Mouse (Mus musculus): ENCODE data around the gene Phf21b. TPM values are rescaled to one million over a fixed set of nuclear protein-coding genes. Genes with fewer than 3 reads are reported as not detected.

Gene Phf21b
- polyA plus RNA-seq, 1 experiment from 2014 or later = 4.4 TPM

GRCm38 (mm10) chr15:84744308-84744707, 111.5 kb downstream of the Phf21b start:
- no peak overlapping the region for H3K9ac ChIP-seq (replicated peaks; ENCODE audit: low read length)
- 13% methylated on average over 2 of the region's 2 CpGs for WGBS

GRCm38 (mm10) chr15:84743347-84743746, 112.5 kb downstream of the Phf21b start:
- no peak overlapping the region for H3K4me3 ChIP-seq (ENCODE audit: low read depth, low read length)
- no peak overlapping the region for H3K9ac ChIP-seq (replicated peaks; ENCODE audit: low read length)
- no peak overlapping the region for H3K27ac ChIP-seq (replicated peaks; ENCODE audit: low read depth, low read length)
- no peaks in the 10 kb centered on the region for H3K9me3 ChIP-seq (replicated peaks; ENCODE audit: control insufficient read depth, low read length)
- H3K4me1 ChIP-seq (ENCODE audit: control insufficient read depth, insufficient read depth, low read length) = no peaks in the 10 kb centered on the region
- DNase-seq (ENCODE audit: low spot score) (no peak), ATAC-seq (replicated peaks; ENCODE audit: insufficient number of reproducible peaks, low FRiP score, low TSS enrichment, low read depth) (no peak)
- H3K4me2 ChIP-seq (ENCODE audit: low read depth, low read length) = no peak overlapping the region
- WGBS = 14% methylated on average over 3 of the region's 3 CpGs
- H3K27me3 ChIP-seq (ENCODE audit: control insufficient read depth, insufficient read depth, low read length) = no peaks in the 10 kb centered on the region
- H3K36me3 ChIP-seq (replicated peaks; ENCODE audit: control insufficient read depth, insufficient read depth, low read depth, low read length) = no peaks in the 10 kb centered on the region

More at GRCm38 (mm10) chr15:84744308-84744707, 111.5 kb downstream of the Phf21b start:
- ATAC-seq (replicated peaks; ENCODE audit: insufficient number of reproducible peaks, low FRiP score, low TSS enrichment, low read depth) (no peak), DNase-seq (ENCODE audit: low spot score) (no peak)
- no peak overlapping the region for H3K4me2 ChIP-seq (ENCODE audit: low read depth, low read length)
- no peak overlapping the region for H3K4me3 ChIP-seq (ENCODE audit: low read depth, low read length)
- no peaks in the 10 kb centered on the region for H3K36me3 ChIP-seq (replicated peaks; ENCODE audit: control insufficient read depth, insufficient read depth, low read depth, low read length)
- H3K27ac ChIP-seq (replicated peaks; ENCODE audit: low read depth, low read length) = no peak overlapping the region
- H3K9me3 ChIP-seq (replicated peaks; ENCODE audit: control insufficient read depth, low read length) = no peaks in the 10 kb centered on the region
- H3K27me3 ChIP-seq (ENCODE audit: control insufficient read depth, insufficient read depth, low read length) = no peaks in the 10 kb centered on the region
- no peaks in the 10 kb centered on the region for H3K4me1 ChIP-seq (ENCODE audit: control insufficient read depth, insufficient read depth, low read length)

GRCm38 (mm10) chr15:84741573-84741972, 114.3 kb downstream of the Phf21b start:
- no peak for ATAC-seq (replicated peaks; ENCODE audit: insufficient number of reproducible peaks, low FRiP score, low TSS enrichment, low read depth)
- Histone ChIP-seq H3K27me3 (ENCODE audit: control insufficient read depth, insufficient read depth, low read length) (no peaks in the 10 kb centered on the region), H3K9me3 (replicated peaks; ENCODE audit: control insufficient read depth, low read length) (no peaks in the 10 kb centered on the region), H3K4me2 (ENCODE audit: low read depth, low read length) (no peak overlapping the region), H3K9ac (replicated peaks; ENCODE audit: low read length) (no peak overlapping the region; the same call in 1 of the 2 replicates), H3K4me3 (ENCODE audit: low read depth, low read length) (no peak overlapping the region), H3K27ac (replicated peaks; ENCODE audit: low read depth, low read length) (no peak overlapping the region), H3K36me3 (replicated peaks; ENCODE audit: control insufficient read depth, insufficient read depth, low read depth, low read length) (no peaks in the 10 kb centered on the region), H3K4me1 (ENCODE audit: control insufficient read depth, insufficient read depth, low read length) (no peaks in the 10 kb centered on the region)
- WGBS = 82% methylated on average over 3 of the region's 3 CpGs
- DNase-seq (ENCODE audit: low spot score) = no peak

DNA sequence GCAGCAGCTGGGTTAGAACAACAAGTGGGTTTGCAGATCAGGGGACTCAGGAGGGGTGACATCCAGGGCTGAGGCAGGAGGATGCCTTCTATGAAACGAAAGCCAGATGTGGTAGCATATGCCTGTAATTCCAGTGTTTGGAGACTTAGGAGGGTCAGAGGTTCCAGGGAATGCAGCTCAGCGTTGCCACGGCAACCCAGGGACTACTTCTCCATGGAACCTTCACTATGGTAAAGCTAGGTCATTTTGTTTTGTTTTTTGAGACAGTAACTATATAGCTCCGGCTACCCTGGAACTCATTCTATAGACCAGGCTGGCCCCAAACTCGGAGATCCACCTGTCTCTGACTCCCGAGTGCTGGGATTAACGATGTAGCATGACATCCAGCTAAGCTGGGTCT, 117.6 kb downstream of the Phf21b start:
- no peaks in the 10 kb centered on the region for H3K9me3 ChIP-seq (replicated peaks; ENCODE audit: control insufficient read depth, low read length)
- 89% methylated on average over 7 of the region's 7 CpGs for WGBS
- DNase-seq (ENCODE audit: low spot score) (peak; percentile 20), ATAC-seq (replicated peaks; ENCODE audit: insufficient number of reproducible peaks, low FRiP score, low TSS enrichment, low read depth) (no peak)
- H3K27me3 ChIP-seq (ENCODE audit: control insufficient read depth, insufficient read depth, low read length) = no peaks in the 10 kb centered on the region
- H3K9ac ChIP-seq (replicated peaks; ENCODE audit: low read length) = no peak overlapping the region
- H3K27ac ChIP-seq (replicated peaks; ENCODE audit: low read depth, low read length) = no peak overlapping the region
- no peak overlapping the region for H3K4me3 ChIP-seq (ENCODE audit: low read depth, low read length)
- no peaks in the 10 kb centered on the region for H3K4me1 ChIP-seq (ENCODE audit: control insufficient read depth, insufficient read depth, low read length)
- no peak overlapping the region for H3K4me2 ChIP-seq (ENCODE audit: low read depth, low read length)
- H3K36me3 ChIP-seq (replicated peaks; ENCODE audit: control insufficient read depth, insufficient read depth, low read depth, low read length) = no peaks in the 10 kb centered on the region

GRCm38 (mm10) chr15:84736994-84737346, 118.9 kb downstream of the Phf21b start:
- H3K9ac ChIP-seq (replicated peaks; ENCODE audit: low read length) = no peak overlapping the region
- H3K36me3 ChIP-seq (replicated peaks; ENCODE audit: control insufficient read depth, insufficient read depth, low read depth, low read length) = no peaks in the 10 kb centered on the region
- no peaks in the 10 kb centered on the region for H3K4me1 ChIP-seq (ENCODE audit: control insufficient read depth, insufficient read depth, low read length)
- no peak for DNase-seq (ENCODE audit: low spot score)
- no peak overlapping the region for H3K4me3 ChIP-seq (ENCODE audit: low read depth, low read length)
- no peaks in the 10 kb centered on the region for H3K27me3 ChIP-seq (ENCODE audit: control insufficient read depth, insufficient read depth, low read length)
- H3K27ac ChIP-seq (replicated peaks; ENCODE audit: low read depth, low read length) = no peak overlapping the region
- no peaks in the 10 kb centered on the region for H3K9me3 ChIP-seq (replicated peaks; ENCODE audit: control insufficient read depth, low read length)
- WGBS = 51% methylated on average over 2 of the region's 4 CpGs
- no peak for ATAC-seq (replicated peaks; ENCODE audit: insufficient number of reproducible peaks, low FRiP score, low TSS enrichment, low read depth)
- no peak overlapping the region for H3K4me2 ChIP-seq (ENCODE audit: low read depth, low read length)

DNA sequence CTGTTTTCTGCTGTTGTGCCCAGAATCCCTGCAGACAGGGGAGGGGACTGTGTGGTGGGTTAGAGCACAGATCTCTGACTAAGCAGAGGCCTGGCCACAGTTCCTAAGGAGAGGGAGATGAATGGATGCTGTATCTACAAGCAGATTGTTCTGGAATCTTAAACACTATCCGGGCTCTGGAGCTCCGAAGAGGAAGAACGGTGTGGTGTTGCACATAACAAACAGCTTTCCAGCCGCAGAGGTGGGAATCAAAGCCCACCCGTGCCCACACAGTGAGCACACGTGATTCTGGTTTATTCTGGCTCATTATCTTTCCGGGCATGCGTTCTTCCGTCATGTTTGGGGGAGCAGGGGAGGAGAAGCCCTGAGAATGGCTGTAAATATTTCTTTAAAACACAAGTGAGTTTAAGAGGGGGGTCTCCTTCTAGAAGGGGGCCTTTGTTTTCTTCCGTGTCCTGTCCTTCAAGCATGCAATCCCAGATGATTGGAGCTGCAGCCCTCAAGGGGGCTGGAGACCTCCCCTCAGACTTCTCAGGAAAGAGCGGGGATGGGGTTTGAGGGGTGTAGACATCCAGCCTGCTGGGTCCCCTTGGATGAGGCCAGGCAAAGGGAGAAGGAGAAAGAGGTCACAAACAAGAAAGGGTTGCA, 119.4 kb downstream of the Phf21b start:
- Histone ChIP-seq H3K27ac (replicated peaks; ENCODE audit: low read depth, low read length) (no peak overlapping the region), H3K4me3 (ENCODE audit: low read depth, low read length) (no peak overlapping the region), H3K4me2 (ENCODE audit: low read depth, low read length) (no peak overlapping the region), H3K4me1 (ENCODE audit: control insufficient read depth, insufficient read depth, low read length) (no peaks in the 10 kb centered on the region), H3K9me3 (replicated peaks; ENCODE audit: control insufficient read depth, low read length) (no peaks in the 10 kb centered on the region), H3K27me3 (ENCODE audit: control insufficient read depth, insufficient read depth, low read length) (no peaks in the 10 kb centered on the region), H3K9ac (replicated peaks; ENCODE audit: low read length) (no peak overlapping the region), H3K36me3 (replicated peaks; ENCODE audit: control insufficient read depth, insufficient read depth, low read depth, low read length) (no peaks in the 10 kb centered on the region)
- 72% methylated on average over 11 of the region's 11 CpGs for WGBS
- DNase-seq (ENCODE audit: low spot score) (no peak), ATAC-seq (replicated peaks; ENCODE audit: insufficient number of reproducible peaks, low FRiP score, low TSS enrichment, low read depth) (no peak)

Other genes with a start within 250 kb of the Phf21b start
- 11.4 and 11.8 TPM in 2 replicates for gene Prr5, start 186.4 kb downstream of the Phf21b start, polyA plus RNA-seq (2014; fragmentation: Nextera tagmentation; extraction: Ambion mirVana)
- gene Arhgap8, start 136.0 kb downstream of the Phf21b start, polyA plus RNA-seq (2014; fragmentation: Nextera tagmentation; extraction: Ambion mirVana) = 2.8 and 4.2 TPM in 2 replicates
- gene Gm29666, start 64.0 kb upstream of the Phf21b start, polyA plus RNA-seq (2014; fragmentation: Nextera tagmentation; extraction: Ambion mirVana) = 0.50 and 0.52 TPM in 2 replicates
- gene Nup50, start 67.4 kb upstream of the Phf21b start, polyA plus RNA-seq (2014; fragmentation: Nextera tagmentation; extraction: Ambion mirVana) = 65.8 and 67.1 TPM in 2 replicates
- 11.6 and 16.8 TPM in 2 replicates for gene 5031439G07Rik, start 132.5 kb upstream of the Phf21b start, polyA plus RNA-seq (2014; fragmentation: Nextera tagmentation; extraction: Ambion mirVana)
- gene Upk3a, start 161.1 kb upstream of the Phf21b start, polyA plus RNA-seq (2014; fragmentation: Nextera tagmentation; extraction: Ambion mirVana) = not detected in 2 replicates
- 26.1 and 26.3 TPM in 2 replicates for gene Fam118a, start 172.9 kb upstream of the Phf21b start, polyA plus RNA-seq (2014; fragmentation: Nextera tagmentation; extraction: Ambion mirVana)

Measured in embryonic facial prominence, embryonic 11.5 days (tissue).